Mouse (Mus musculus): ENCODE data around the gene Cnpy1.

DNA sequence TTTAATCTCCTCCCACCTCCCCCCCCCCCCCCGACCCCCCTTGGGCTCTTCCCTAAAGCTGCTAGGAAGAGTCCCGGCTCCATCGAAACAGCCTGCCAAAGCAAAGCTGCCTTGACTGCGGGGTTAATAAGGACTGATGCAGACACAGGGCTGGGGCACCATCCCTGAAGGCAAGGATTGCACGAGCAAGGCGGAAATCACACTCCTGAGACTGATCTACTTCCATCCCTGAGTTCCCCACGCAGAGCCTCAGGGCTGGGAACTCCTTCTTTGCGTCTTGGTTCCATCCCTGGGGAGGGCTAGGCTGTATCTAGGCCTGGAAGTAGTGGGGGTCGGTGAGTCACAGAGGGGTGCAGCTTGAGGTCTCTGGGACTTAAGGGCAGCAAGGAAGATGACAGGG, 71.5 kb downstream of the Cnpy1 start:
- TF ChIP-seq POLR2A (IDR thresholded peaks at IDR 0.05; ENCODE audit: low read depth, low read length) (no peak), CTCF (IDR thresholded peaks at IDR 0.05; ENCODE audit: extremely low read depth, insufficient read length, insufficient replicate concordance, low read depth, low read length) (no peak)
